Mouse (Mus musculus): ENCODE measurements around the gene Rps6kb2. TPM values are rescaled to one million over a fixed set of nuclear protein-coding genes. Genes with fewer than 3 reads are reported as not detected.

Gene Rps6kb2
- polyA plus RNA-seq, 1 experiment, result 85.6 TPM

GRCm38 (mm10) chr19:4156073-4156579, 7.0 kb downstream of the Rps6kb2 start:
- DNase-seq (ENCODE audit: extremely low spot score in 1 of 2, low spot score in 1 of 2), result no peak

- no peak for DNase-seq (ENCODE audit: extremely low spot score in 1 of 2, low spot score in 1 of 2)
These were observed 7.7 kb downstream of the Rps6kb2 start for GRCm38 (mm10) chr19:4155223-4156072.

- DNase-seq (ENCODE audit: extremely low spot score in 1 of 2, low spot score in 1 of 2), result no peak
These were observed 8.5 kb downstream of the Rps6kb2 start for GRCm38 (mm10) chr19:4154437-4155222.

- DNase-seq (ENCODE audit: extremely low spot score in 1 of 2, low spot score in 1 of 2), result no peak
These were observed 9.9 kb downstream of the Rps6kb2 start, which contains the start of gene Ptprcap for GRCm38 (mm10) chr19:4153232-4153654. Gene Ptprcap, plus strand, starts transcription at chr19:4153604.

GRCm38 (mm10) chr19:4152445-4153231, 10.5 kb downstream of the Rps6kb2 start:
- DNase-seq (ENCODE audit: extremely low spot score in 1 of 2, low spot score in 1 of 2), result no peak

- no peak for DNase-seq (ENCODE audit: extremely low spot score in 1 of 2, low spot score in 1 of 2)
These were observed 11.3 kb downstream of the Rps6kb2 start for GRCm38 (mm10) chr19:4151898-4152297.

GRCm38 (mm10) chr19:4151488-4151860, 11.7 kb downstream of the Rps6kb2 start:
- DNase-seq (ENCODE audit: extremely low spot score in 1 of 2, low spot score in 1 of 2), result no peak

GRCm38 (mm10) chr19:4150567-4151487, 12.3 kb downstream of the Rps6kb2 start:
- no peak for DNase-seq (ENCODE audit: extremely low spot score in 1 of 2, low spot score in 1 of 2)

GRCm38 (mm10) chr19:4149764-4150461, 13.2 kb downstream of the Rps6kb2 start:
- DNase-seq (ENCODE audit: extremely low spot score in 1 of 2, low spot score in 1 of 2), result no peak

- no peak for DNase-seq (ENCODE audit: extremely low spot score in 1 of 2, low spot score in 1 of 2)
These were observed 13.9 kb downstream of the Rps6kb2 start for GRCm38 (mm10) chr19:4149283-4149682.

GRCm38 (mm10) chr19:4148819-4149218, 14.3 kb downstream of the Rps6kb2 start:
- no peak for DNase-seq (ENCODE audit: extremely low spot score in 1 of 2, low spot score in 1 of 2)

GRCm38 (mm10) chr19:4148491-4148806, 14.7 kb downstream of the Rps6kb2 start, which contains the start of gene Coro1b:
Gene Coro1b, plus strand, starts transcription at chr19:4148619.
- peak; percentile 88 to 95 for DNase-seq (ENCODE audit: extremely low spot score in 1 of 2, low spot score in 1 of 2)

GRCm38 (mm10) chr19:4147782-4148490, 15.2 kb downstream of the Rps6kb2 start:
- no peak for DNase-seq (ENCODE audit: extremely low spot score in 1 of 2, low spot score in 1 of 2)

- DNase-seq (ENCODE audit: extremely low spot score in 1 of 2, low spot score in 1 of 2), result no peak
These were observed 16.1 kb downstream of the Rps6kb2 start for GRCm38 (mm10) chr19:4147022-4147405.

GRCm38 (mm10) chr19:4146366-4147021, 16.7 kb downstream of the Rps6kb2 start:
- DNase-seq (ENCODE audit: extremely low spot score in 1 of 2, low spot score in 1 of 2), result no peak

GRCm38 (mm10) chr19:4145936-4146335, 17.2 kb downstream of the Rps6kb2 start:
- DNase-seq (ENCODE audit: extremely low spot score in 1 of 2, low spot score in 1 of 2), result no peak

GRCm38 (mm10) chr19:4144550-4145498, 18.3 kb downstream of the Rps6kb2 start:
- no peak for DNase-seq (ENCODE audit: extremely low spot score in 1 of 2, low spot score in 1 of 2)
